10 mouse cellular contexts compared by ENCODE assay signal in the genomic region with DNA sequence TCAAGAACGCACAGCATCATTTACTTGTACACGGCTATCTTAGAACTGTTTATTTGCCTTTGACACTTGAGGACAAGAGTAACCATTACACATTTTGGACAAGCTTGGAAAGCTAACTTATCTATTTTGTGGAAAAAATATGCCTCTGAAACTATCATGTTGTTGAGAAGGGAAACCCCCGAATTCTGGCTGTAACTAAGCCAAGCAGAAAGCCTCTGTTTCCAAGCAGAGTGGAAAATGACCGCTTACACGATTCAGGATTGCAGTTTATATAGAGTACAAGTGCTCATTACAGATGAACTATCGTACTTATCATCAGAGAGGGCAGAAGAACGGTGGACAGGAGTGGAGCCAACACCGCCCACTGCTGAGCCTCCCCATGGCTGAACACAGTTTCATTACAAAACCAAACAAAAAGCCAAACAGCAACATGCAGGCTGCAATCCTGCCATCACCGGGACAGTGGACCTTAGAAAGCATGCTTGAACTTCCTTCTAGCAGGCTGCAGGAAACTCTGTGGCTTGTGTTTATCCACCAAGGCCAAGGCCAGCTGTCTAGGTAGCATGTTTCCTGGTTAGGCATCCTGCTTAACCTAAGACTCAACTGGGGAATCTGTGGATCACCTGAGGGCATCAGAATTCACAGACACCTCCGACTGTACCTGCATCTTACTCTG.
DNase-seq lines count a peak whose midpoint lies in the region; ATAC-seq and TF ChIP-seq lines count a peak whose summit lies in the region.
"Had no signal": no experiment of that assay in that cellular context is flagged by ENCODE, and none has a peak within 500 bp of the region (broad histone marks: within the 10 kb centered on the region; RNA-seq: fewer than 3 reads in every experiment).

No protein-coding gene starts in this region.

- TF ChIP-seq CTCF in intestine, postnatal 0 days (IDR thresholded peaks at IDR 0.05; ENCODE audit: low read depth), result no peak

- peak overlapping the region; percentile 58 for H3K27ac ChIP-seq in kidney, embryonic 15.5 days
- H3K27ac ChIP-seq in ES-E14 (ENCODE audit: insufficient read depth, low read depth, low read length, poor library complexity, severe bottlenecking), result peak overlapping the region; percentile 61
- H3K27ac ChIP-seq in intestine, postnatal 0 days (ENCODE audit: low read depth, low read length), result 0 out of 2 replicates have a peak overlapping the region, but pooled peaks have one; percentile 5
- H3K27ac ChIP-seq: limb, embryonic 13.5 days had no signal

- peaks cover 44% of the 10 kb centered on the region for H3K4me1 ChIP-seq in kidney, embryonic 15.5 days
- peaks cover 4 to 12% of the 10 kb centered on the region in 2 experiments; a peak in 2 of 4 replicates for H3K4me1 ChIP-seq in ES-E14 (ENCODE audit: control insufficient read depth in 2 of 2, insufficient read depth in 2 of 2, low read length in 2 of 2, poor library complexity in 1 of 2)
- H3K4me1 ChIP-seq in intestine, postnatal 0 days (replicated peaks; ENCODE audit: control insufficient read depth, insufficient read depth, low read length), result peaks cover 9% of the 10 kb centered on the region

- H3K9me3 ChIP-seq in kidney, embryonic 15.5 days (replicated peaks), result no peaks in the 10 kb centered on the region
- no peaks in the 10 kb centered on the region for H3K9me3 ChIP-seq in ES-E14 (ENCODE audit: control insufficient read depth, insufficient read depth, low read depth, low read length)
- H3K9me3 ChIP-seq in intestine, postnatal 0 days (ENCODE audit: control insufficient read depth), result no peaks in the 10 kb centered on the region
- H3K9me3 ChIP-seq: limb, embryonic 13.5 days had no signal

- in situ Hi-C loops in ES-E14 (cut with MboI; ENCODE audit: low sequenced_read_pairs in 2 of 2, unreplicated experiment in 2 of 2), result no loop called here

- no peak overlapping the region for H3K4me2 ChIP-seq in kidney, embryonic 15.5 days
- no peak overlapping the region for H3K4me2 ChIP-seq in intestine, postnatal 0 days (replicated peaks; ENCODE audit: low read depth)
- H3K4me2 ChIP-seq: limb, embryonic 13.5 days had no signal

- H3K36me3 ChIP-seq in kidney, embryonic 15.5 days, result no peaks in the 10 kb centered on the region
- H3K36me3 ChIP-seq in ES-E14 (ENCODE audit: control insufficient read depth, insufficient read depth, low read length, poor library complexity, severe bottlenecking), result no peaks in the 10 kb centered on the region
- H3K36me3 ChIP-seq in intestine, postnatal 0 days (ENCODE audit: control insufficient read depth, insufficient read depth), result no peaks in the 10 kb centered on the region
- H3K36me3 ChIP-seq: limb, embryonic 13.5 days had no signal

- no peak for DNase-seq in kidney, adult 8-10 months
- DNase-seq in 416B (ENCODE audit: low read depth), result peak; percentile 67
- DNase-seq in ES-E14 (ENCODE audit: low read depth, low spot score), result no peak
- DNase-seq in left cerebral cortex, postnatal 25 days (ENCODE audit: low spot score in 2 of 2), result no peak
- DNase-seq in right cerebral cortex, postnatal 14 days, result no peak
- DNase-seq: cerebellum, adult 18-20 months had no signal

- no peak overlapping the region for H3K9ac ChIP-seq in kidney, embryonic 15.5 days
- H3K9ac ChIP-seq in ES-E14 (ENCODE audit: insufficient read depth, low read depth, low read length, poor library complexity, severe bottlenecking), result no peak overlapping the region
- H3K9ac ChIP-seq in intestine, postnatal 0 days (ENCODE audit: low read depth, low read length), result no peak overlapping the region
- H3K9ac ChIP-seq: limb, embryonic 13.5 days had no signal

- 48% methylated on average over 10 of the region's 10 CpGs for WGBS in kidney, embryonic 15.5 days
- WGBS in intestine, postnatal 0 days, result 36% methylated on average over 10 of the region's 10 CpGs

- no peaks in the 10 kb centered on the region for H3K27me3 ChIP-seq in kidney, embryonic 15.5 days
- no peaks in the 10 kb centered on the region for H3K27me3 ChIP-seq in intestine, postnatal 0 days (replicated peaks; ENCODE audit: control insufficient read depth, insufficient read depth, low read length)
- H3K27me3 ChIP-seq: limb, embryonic 13.5 days had no signal

- H3K4me3 ChIP-seq in kidney, embryonic 15.5 days (replicated peaks), result no peak overlapping the region
- no peak overlapping the region for H3K4me3 ChIP-seq in ES-E14 (ENCODE audit: insufficient read depth in 1 of 2, low read depth in 1 of 2, low read length in 2 of 2, poor library complexity in 1 of 2, severe bottlenecking in 1 of 2)
- no peak overlapping the region for H3K4me3 ChIP-seq in intestine, postnatal 0 days (ENCODE audit: low read depth, low read length)
- H3K4me3 ChIP-seq: limb, embryonic 13.5 days had no signal

- intact Hi-C loops in left cerebral cortex, postnatal 25 days (cut with DNase I), result no loop called here

- ATAC-seq in kidney, embryonic 15.5 days (replicated peaks; ENCODE audit: low FRiP score), result no peak
- ATAC-seq in intestine, postnatal 0 days, result no peak; the same call in 1 of the 2 replicates
- ATAC-seq: inflammation-experienced regulatory T-cells, adult 6 months had no signal

TF ChIP-seq in ES-E14, 5 proteins besides CTCF, POLR2A, EP300 and RAD21:
- TF ChIP-seq HCFC1 (IDR thresholded peaks at IDR 0.05; ENCODE audit: borderline replicate concordance, insufficient read depth, low read length) (no peak), CHD2 (IDR thresholded peaks at IDR 0.05; ENCODE audit: low read depth, low read length) (no peak), ZNF384 (IDR thresholded peaks at IDR 0.05; ENCODE audit: low read depth, low read length) (no peak)

Comparison
In these comparisons a context has a peak if more than half of its experiments do, and no peak if none do; other contexts are left out.
1. H3K27ac ChIP-seq: peak in every context shown above with its lines; median percentile 61 in ES-E14; 58 in kidney, embryonic 15.5 days; 5 in intestine, postnatal 0 days.